Mouse (Mus musculus) T-cell, adult 2 months (primary cell): ENCODE data around the gene Cdk5r2.
"Not testable (repeated sequence)": the region's sequence is repeated elsewhere in the genome, so short reads cannot be mapped to it uniquely, and the experiment has no call there.

Experiments
- DNase-seq: peaks from one replicate; pipeline ENCODE4 v3.0.0; 2022; ENCODE audit warnings: low spot score

Cdk5r2 gene

GRCm38 (mm10) chr1:74854306-74855056 is at the start of gene Cdk5r2:
Cdk5r2 (plus strand) TSS chr1:74854934.
- peak; percentile 53 for DNase-seq

- DNase-seq = no peak
Observed at GRCm38 (mm10) chr1:74805340-74805835, 49.3 kb upstream of the Cdk5r2 start.

- DNase-seq = no peak
Observed at GRCm38 (mm10) chr1:74805843-74806242, 48.9 kb upstream of the Cdk5r2 start.

GRCm38 (mm10) chr1:74806360-74807311 is 48.1 kb upstream of the Cdk5r2 start:
- peak; percentile 76 for DNase-seq

GRCm38 (mm10) chr1:74807551-74808071 is 47.1 kb upstream of the Cdk5r2 start:
- DNase-seq = no peak

- peak; percentile 84 for DNase-seq
Observed at GRCm38 (mm10) chr1:74808078-74808477, 46.7 kb upstream of the Cdk5r2 start.

GRCm38 (mm10) chr1:74809007-74809406 is 45.7 kb upstream of the Cdk5r2 start:
- DNase-seq = no peak

GRCm38 (mm10) chr1:74814931-74815647 is 39.6 kb upstream of the Cdk5r2 start:
- DNase-seq = no peak

GRCm38 (mm10) chr1:74815965-74816364 is 38.8 kb upstream of the Cdk5r2 start:
- DNase-seq = not testable (repeated sequence)

- peak; percentile 88 for DNase-seq
Observed at GRCm38 (mm10) chr1:74816612-74817199, 38.0 kb upstream of the Cdk5r2 start.

- DNase-seq = no peak
Observed at GRCm38 (mm10) chr1:74817219-74817618, 37.5 kb upstream of the Cdk5r2 start.

- DNase-seq = no peak
Observed at GRCm38 (mm10) chr1:74818509-74818908, 36.2 kb upstream of the Cdk5r2 start.

- DNase-seq = not testable (repeated sequence)
Observed at GRCm38 (mm10) chr1:74823598-74823997, 31.1 kb upstream of the Cdk5r2 start.

- no peak for DNase-seq
Observed at GRCm38 (mm10) chr1:74824518-74825302, 30.0 kb upstream of the Cdk5r2 start.

GRCm38 (mm10) chr1:74830061-74830460 is 24.7 kb upstream of the Cdk5r2 start:
- DNase-seq = no peak

- DNase-seq = no peak
Observed at GRCm38 (mm10) chr1:74833255-74833654, 21.5 kb upstream of the Cdk5r2 start.

GRCm38 (mm10) chr1:74843090-74843489 is 11.6 kb upstream of the Cdk5r2 start:
- no peak for DNase-seq

- no peak for DNase-seq
Observed at GRCm38 (mm10) chr1:74846341-74846740, 8.4 kb upstream of the Cdk5r2 start.

- DNase-seq = no peak
Observed at GRCm38 (mm10) chr1:74848946-74849345, 5.8 kb upstream of the Cdk5r2 start.

- DNase-seq = no peak
Observed at GRCm38 (mm10) chr1:74850251-74850650, 4.5 kb upstream of the Cdk5r2 start.
